In genomic region chr1:39981970-39982369, GRCm38 (mm10) we compare ENCODE assay signal across 22 mouse cellular contexts.
DNase-seq lines count a peak whose midpoint lies in the region; ATAC-seq and TF ChIP-seq lines count a peak whose summit lies in the region.
"Had no signal": no experiment of that assay in that cellular context is flagged by ENCODE, and none has a peak within 500 bp of the region (broad histone marks: within the 10 kb centered on the region; RNA-seq: fewer than 3 reads in every experiment).

No protein-coding gene starts in this region.

- 0 out of 2 replicates have a peak overlapping the region, but pooled peaks have one; percentile 29 for H3K27ac ChIP-seq in hindbrain, embryonic 16.5 days (ENCODE audit: low read depth, low read length)
- H3K27ac ChIP-seq in hindbrain, postnatal 0 days, result no peak overlapping the region
- H3K27ac ChIP-seq in cortical plate, adult 2 months (ENCODE audit: insufficient read depth, low read length), result 0 out of 2 replicates have a peak overlapping the region, but pooled peaks have one; percentile 43
- H3K27ac ChIP-seq in heart, embryonic 16.5 days (ENCODE audit: low read length), result peak overlapping the region; percentile 0; the same call in 1 of the 2 replicates
- H3K27ac ChIP-seq: embryonic facial prominence, embryonic 15.5 days; limb, embryonic 10.5 days; stomach, embryonic 15.5 days had no signal

- H3K4me3 ChIP-seq in hindbrain, embryonic 16.5 days (ENCODE audit: low read length), result no peak overlapping the region
- H3K4me3 ChIP-seq in hindbrain, postnatal 0 days (ENCODE audit: low read length), result no peak overlapping the region
- no peak overlapping the region for H3K4me3 ChIP-seq in cortical plate, adult 2 months (ENCODE audit: insufficient read depth, low read length)
- H3K4me3 ChIP-seq in heart, embryonic 16.5 days (ENCODE audit: low read length), result no peak overlapping the region
- H3K4me3 ChIP-seq: embryonic facial prominence, embryonic 15.5 days; limb, embryonic 10.5 days; stomach, embryonic 15.5 days had no signal

- H3K9me3 ChIP-seq in hindbrain, embryonic 16.5 days (ENCODE audit: control insufficient read depth, low read length), result no peaks in the 10 kb centered on the region
- no peaks in the 10 kb centered on the region for H3K9me3 ChIP-seq in hindbrain, postnatal 0 days (ENCODE audit: low read length)
- H3K9me3 ChIP-seq in heart, embryonic 16.5 days (replicated peaks; ENCODE audit: control insufficient read depth, low read length), result no peaks in the 10 kb centered on the region
- H3K9me3 ChIP-seq: embryonic facial prominence, embryonic 15.5 days; limb, embryonic 10.5 days; stomach, embryonic 15.5 days had no signal

- H3K4me2 ChIP-seq in hindbrain, embryonic 16.5 days (ENCODE audit: low read length), result no peak overlapping the region
- H3K4me2 ChIP-seq in hindbrain, postnatal 0 days (ENCODE audit: low read depth, low read length), result no peak overlapping the region
- H3K4me2 ChIP-seq in heart, embryonic 16.5 days (ENCODE audit: low read depth, low read length), result no peak overlapping the region
- H3K4me2 ChIP-seq: embryonic facial prominence, embryonic 15.5 days; stomach, embryonic 15.5 days had no signal

- peak; percentile 23 for DNase-seq in adrenal gland, adult 2 months
- DNase-seq in adrenal gland, postnatal 14 days, result no peak
- no peak for DNase-seq in hindbrain, postnatal 0 days (ENCODE audit: low spot score)
- DNase-seq in natural killer cell, adult 2 months (ENCODE audit: low spot score in 2 of 2), result no peak
- DNase-seq in left cerebral cortex, postnatal 4 days, result no peak
- DNase-seq: adrenal gland, postnatal 25 days; cerebellum, adult 11 months; cerebellum, postnatal 14 days; embryo, embryonic 11 days; kidney, adult 8-10 months; kidney, postnatal 14 days; right cerebral cortex, postnatal 25 days; thymus, adult 18-20 months; thymus, postnatal 4 days had no signal

- ATAC-seq in hindbrain, embryonic 16.5 days, result no peak
- ATAC-seq in hindbrain, postnatal 0 days, result no peak
- peak; percentile 37; the same call in 1 of the 2 replicates for ATAC-seq in heart, embryonic 16.5 days (replicated peaks; ENCODE audit: extremely low read depth, insufficient read depth, low FRiP score)
- ATAC-seq: activated CD4-positive, CD25-positive, alpha-beta regulatory T cell, adult 4 months; midbrain, embryonic 16.5 days had no signal

- intact Hi-C loops in left cerebral cortex, postnatal 4 days (cut with DNase I), result loop anchor here (5.0 kb wide), 2 partner anchors 70 to 220 kb away; no protein-coding TSS in a partner anchor

- H3K4me1 ChIP-seq in hindbrain, embryonic 16.5 days (ENCODE audit: control insufficient read depth, insufficient read depth, low read depth, low read length), result peaks cover 12% of the 10 kb centered on the region
- H3K4me1 ChIP-seq in hindbrain, postnatal 0 days (ENCODE audit: insufficient read depth, low read length), result no peaks in the 10 kb centered on the region
- H3K4me1 ChIP-seq in cortical plate, adult 2 months (ENCODE audit: control insufficient read depth, insufficient read depth, low read length), result peaks cover 5% of the 10 kb centered on the region; the same call in 1 of the 2 replicates
- no peaks in the 10 kb centered on the region for H3K4me1 ChIP-seq in heart, embryonic 16.5 days (ENCODE audit: control insufficient read depth, insufficient read depth, low read length)
- H3K4me1 ChIP-seq: limb, embryonic 10.5 days had no signal

- no peak for TF ChIP-seq CTCF in hindbrain, postnatal 0 days (IDR thresholded peaks at IDR 0.05; ENCODE audit: low read depth)
- no peak for TF ChIP-seq CTCF in cortical plate, adult 2 months (IDR thresholded peaks at IDR 0.05; ENCODE audit: extremely low read depth, insufficient read depth, low read length)

- TF ChIP-seq POLR2A in cortical plate, adult 2 months (IDR thresholded peaks at IDR 0.05; ENCODE audit: extremely low read depth, insufficient read depth, low read length), result no peak

- no peaks in the 10 kb centered on the region for H3K27me3 ChIP-seq in hindbrain, embryonic 16.5 days (replicated peaks; ENCODE audit: control insufficient read depth, insufficient read depth, low read length)
- no peaks in the 10 kb centered on the region for H3K27me3 ChIP-seq in hindbrain, postnatal 0 days (ENCODE audit: insufficient read depth, low read length)
- H3K27me3 ChIP-seq in heart, embryonic 16.5 days (ENCODE audit: control insufficient read depth, insufficient read depth, low read length), result no peaks in the 10 kb centered on the region
- H3K27me3 ChIP-seq: embryonic facial prominence, embryonic 15.5 days; stomach, embryonic 15.5 days had no signal

- 78% methylated on average over 3 of the region's 3 CpGs for WGBS in hindbrain, embryonic 16.5 days
- 64% methylated on average over 3 of the region's 3 CpGs for WGBS in hindbrain, postnatal 0 days
- WGBS in heart, embryonic 16.5 days, result 50% methylated on average over 3 of the region's 3 CpGs

- peaks cover 33% of the 10 kb centered on the region for H3K36me3 ChIP-seq in hindbrain, embryonic 16.5 days (ENCODE audit: control insufficient read depth, insufficient read depth, low read length)
- peaks cover 37% of the 10 kb centered on the region for H3K36me3 ChIP-seq in hindbrain, postnatal 0 days (ENCODE audit: insufficient read depth, low read length)
- H3K36me3 ChIP-seq in heart, embryonic 16.5 days (ENCODE audit: control insufficient read depth, insufficient read depth), result peaks cover 31% of the 10 kb centered on the region

- no peak overlapping the region for H3K9ac ChIP-seq in hindbrain, embryonic 16.5 days (ENCODE audit: low read depth, low read length)
- no peak overlapping the region for H3K9ac ChIP-seq in hindbrain, postnatal 0 days (replicated peaks; ENCODE audit: low read length)
- H3K9ac ChIP-seq in heart, embryonic 16.5 days (ENCODE audit: low read length), result no peak overlapping the region
- H3K9ac ChIP-seq: embryonic facial prominence, embryonic 15.5 days; stomach, embryonic 15.5 days had no signal
